Mouse (Mus musculus): ENCODE measurements at regions not wholly inside any gene's neighbourhood (a gene's known extent, or its start where the extent isn't known, plus 50 kb on each side); places are given as distances from the start of the nearest gene placed in this dataset.

DNA sequence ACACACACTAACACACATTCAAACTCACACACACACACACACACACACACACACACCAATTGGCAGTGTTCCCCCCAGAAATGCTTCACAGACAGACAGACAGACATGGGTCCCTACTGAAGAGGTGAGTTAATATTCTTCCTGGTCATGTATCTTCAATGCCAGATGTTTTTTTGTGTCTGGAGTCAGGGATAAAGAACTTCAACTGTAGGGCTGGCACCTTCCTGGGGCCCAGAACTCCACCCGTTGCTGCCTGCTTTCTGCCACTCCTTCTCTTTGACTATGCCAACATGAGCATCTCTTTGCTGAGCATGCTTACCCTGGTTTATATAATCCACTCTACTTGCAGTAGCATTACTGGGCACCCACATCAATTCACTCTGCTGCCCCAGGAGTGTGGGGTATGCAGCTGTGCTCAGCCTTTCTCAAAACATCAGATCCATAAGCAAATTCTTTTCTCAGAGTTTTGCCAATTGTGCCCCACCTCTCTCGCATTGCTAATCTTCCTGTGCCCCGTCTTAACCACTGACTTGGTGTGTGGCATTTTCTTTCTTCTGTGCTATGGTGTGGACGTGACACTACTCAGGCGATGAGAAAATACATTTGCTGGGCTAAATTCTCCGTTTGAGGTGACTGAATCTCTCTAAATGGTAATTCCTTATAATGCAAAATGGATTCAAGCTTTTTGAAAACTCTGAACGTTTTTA is 60.5 kb upstream of the Bach2 start:
- no peak for DNase-seq (ENCODE audit: low spot score in 2 of 2)

DNA sequence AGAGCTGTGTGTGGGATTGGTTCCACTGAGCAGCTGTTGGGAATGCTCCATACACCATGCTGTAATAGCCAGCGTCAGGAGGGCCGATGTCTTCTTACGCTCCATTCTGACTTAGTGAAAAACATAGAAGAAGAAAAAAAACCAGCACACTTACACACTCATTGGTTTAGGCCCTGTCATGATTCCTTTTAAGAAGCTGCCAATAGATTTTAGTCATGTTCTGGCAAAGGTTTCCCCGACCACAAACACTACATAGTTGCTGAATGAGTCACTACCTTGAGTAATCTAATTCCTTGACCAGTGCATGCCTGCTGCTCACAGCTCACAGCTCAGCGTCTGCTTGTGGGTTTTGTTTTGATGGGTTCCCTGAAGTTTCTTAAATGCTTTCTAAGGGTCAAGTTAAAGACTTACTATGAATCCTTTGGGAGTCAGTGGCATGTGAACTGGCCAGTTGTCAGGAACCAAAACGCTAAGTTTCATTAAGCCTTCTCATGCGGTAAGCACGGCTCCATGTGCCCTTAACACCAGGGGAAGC is 58.8 kb upstream of the Bach2 start:
- no peak for DNase-seq (ENCODE audit: low spot score in 2 of 2)

- no peak for DNase-seq (ENCODE audit: low spot score in 2 of 2)
Observed at GRCm38 (mm10) chr4:32183791-32184190, 54.8 kb upstream of the Bach2 start.

DNA sequence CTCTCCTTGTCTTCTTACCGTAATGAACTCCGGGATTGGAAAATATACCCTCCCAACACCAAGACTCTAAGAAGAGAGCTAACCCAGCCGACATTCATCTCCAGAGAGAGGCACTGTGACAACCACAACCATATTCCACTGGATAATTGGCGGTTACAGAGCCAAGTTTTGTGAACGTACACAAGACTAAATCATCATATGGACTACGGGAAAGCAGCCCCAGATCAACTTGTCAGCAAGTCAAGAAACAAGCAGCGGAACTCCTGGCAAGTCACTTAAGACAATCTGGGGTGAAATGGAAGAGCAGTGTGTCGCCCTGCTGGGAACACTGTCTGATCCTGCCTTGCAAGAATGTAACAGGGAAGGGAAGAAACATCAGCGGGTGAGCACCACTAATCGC is 52.6 kb upstream of the Bach2 start:
- DNase-seq (ENCODE audit: low spot score in 2 of 2): no peak

- DNase-seq (ENCODE audit: low spot score in 2 of 2): no peak
Observed at GRCm38 (mm10) chr4:32187154-32187553, 51.5 kb upstream of the Bach2 start.

- DNase-seq (ENCODE audit: low spot score in 2 of 2): no peak
Observed at GRCm38 (mm10) chr4:32188076-32188475, 50.5 kb upstream of the Bach2 start.

DNA sequence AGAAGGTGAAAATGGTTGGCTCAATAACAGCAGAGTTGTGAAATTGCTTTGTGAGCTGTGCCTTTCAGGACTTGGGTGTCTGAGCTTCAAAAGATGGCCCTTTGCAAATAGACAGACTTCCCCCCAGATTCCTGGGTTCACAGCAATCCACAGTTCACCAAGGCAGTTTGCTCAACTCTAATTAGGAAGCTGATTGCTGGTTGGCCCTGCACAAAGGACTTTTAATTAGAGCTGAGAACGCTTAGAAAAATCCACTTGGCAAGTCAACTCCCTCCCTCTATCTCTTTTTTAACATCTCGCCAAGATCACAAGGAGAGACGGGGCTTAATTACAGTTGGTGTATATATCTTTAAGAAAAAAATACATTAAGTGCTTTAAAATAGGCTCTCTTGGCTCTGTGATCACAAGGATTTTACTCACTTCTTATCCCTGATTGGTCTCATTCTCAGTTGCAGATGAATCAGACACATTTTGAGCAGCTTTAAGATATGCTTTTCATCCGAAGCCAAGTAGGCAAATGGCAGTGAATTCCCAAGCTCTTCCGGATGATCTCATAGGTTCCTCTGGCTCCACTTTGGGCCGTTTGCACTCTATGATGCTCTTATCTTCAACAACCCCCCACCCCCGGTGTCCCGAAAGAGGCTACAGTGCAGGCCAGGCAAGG is 49.7 kb upstream of the Bach2 start:
- DNase-seq (ENCODE audit: low spot score in 2 of 2): no peak

Measured in spleen, postnatal 14 days (tissue).